Mouse (Mus musculus) lung, embryonic 14.5 days (tissue): ENCODE data around the gene Acer3. TPM values are rescaled to one million over a fixed set of nuclear protein-coding genes. Genes with fewer than 3 reads are reported as not detected.
A peak's percentile ranks its signal among the peaks of the same experiment; 100 is the strongest.
"Not testable (repeated sequence)": the region's sequence is repeated elsewhere in the genome, so short reads cannot be mapped to it uniquely, and the experiment has no call there.

Experiments used
- ATAC-seq: fragments of 200-750 bp; cut with Nextera tagmentation; 2 replicates; pipeline ENCODE4 v1.8.0; 2017; ENCODE audit warnings: mild to moderate bottlenecking, moderate TSS enrichment, moderate library complexity; ENCODE audit not compliant: insufficient read depth
- DNase-seq: peaks from one replicate; pipeline ENCODE4 v3.0.0-alpha.2; 2015
- H3K27ac ChIP-seq: fragments of 300-500 bp; sonication (generic); 2 replicates; pipeline ENCODE4 v1.5.1; 2014; ENCODE audit warnings: low read depth, mild to moderate bottlenecking, moderate library complexity
- H3K27me3 ChIP-seq: fragments of 300-500 bp; sonication (generic); 2 replicates; pipeline ENCODE4 v1.6.1; 2014; ENCODE audit warnings: low read length, control low read depth; ENCODE audit not compliant: insufficient read depth
- H3K36me3 ChIP-seq: fragments of 300-500 bp; sonication (generic); 2 replicates; pipeline ENCODE4 v1.6.1; 2014; ENCODE audit warnings: control low read depth; ENCODE audit not compliant: insufficient read depth
- H3K4me1 ChIP-seq: fragments of 300-500 bp; sonication (generic); 2 replicates; pipeline ENCODE4 v1.6.1; 2014; ENCODE audit warnings: antibody characterized with exemption, control low read depth; ENCODE audit not compliant: insufficient read depth
- H3K4me2 ChIP-seq: fragments of 300-500 bp; sonication (generic); 2 replicates; pipeline ENCODE4 v1.6.1; 2014; ENCODE audit warnings: mild to moderate bottlenecking
- H3K4me3 ChIP-seq: fragments of 300-500 bp; sonication (generic); 2 replicates; pipeline ENCODE4 v1.5.1; 2014; ENCODE audit warnings: low read depth, low read length
- H3K9ac ChIP-seq: fragments of 300-500 bp; sonication (generic); 2 replicates; pipeline ENCODE4 v1.6.1; 2014
- H3K9me3 ChIP-seq: fragments of 300-500 bp; sonication (generic); 2 replicates; pipeline ENCODE4 v1.6.1; 2016; ENCODE audit warnings: low read depth, low read length, control low read depth
- CTCF ChIP-seq: IDR thresholded peaks from 2 replicates; pipeline ENCODE4 v1.5.1; 2016; ENCODE audit warnings: antibody characterized with exemption, low read depth
- WGBS: fragments of 180-500 bp; shearing (Covaris S2); extraction: QIAGEN DNeasy Blood & Tissue Kit; methylation state at CpG from one replicate; pipeline ENCODE4 v1.1.7; 2014; 5-methylcytosine and 5-hydroxymethylcytosine counted together
- polyA plus RNA-seq: library from polyadenylated mRNA; unstranded; fragments of >200 nt; fragmentation: Nextera tagmentation; extraction: Ambion mirVana; gene quantifications from 2 replicates; pipeline ENCODE4 v1.2.1, GENCODE M21; 2014

The Acer3 gene
- polyA plus RNA-seq, 1 experiment from 2014 or later, result 27.9 TPM

- DNase-seq, result peak; percentile 39
- Histone ChIP-seq H3K27ac (no peak overlapping the region), H3K4me3 (no peak overlapping the region), H3K36me3 (no peaks in the 10 kb centered on the region), H3K9ac (no peak overlapping the region), H3K4me2 (no peak overlapping the region), H3K9me3 (no peaks in the 10 kb centered on the region), H3K4me1 (no peaks in the 10 kb centered on the region), H3K27me3 (no peaks in the 10 kb centered on the region)
- no peak for ATAC-seq
- TF ChIP-seq CTCF, result peak; percentile 29
Measured at GRCm38 (mm10) chr7:98276263-98276662, 44.7 kb downstream of the Acer3 start.

- H3K4me1 ChIP-seq, H3K27ac ChIP-seq, H3K9me3 ChIP-seq, H3K36me3 ChIP-seq, ATAC-seq, H3K27me3 ChIP-seq: not testable (repeated sequence)
- peak; percentile 8 for DNase-seq
- Histone ChIP-seq H3K9ac (peak overlapping the region; percentile 23; the same call in 1 of the 2 replicates), H3K4me3 (peak overlapping the region; percentile 31), H3K4me2 (peak overlapping the region; percentile 54)
- WGBS, result 20% methylated on average over 15 of the region's 15 CpGs
Measured at GRCm38 (mm10) chr7:98268166-98268565, 52.8 kb downstream of the Acer3 start.

- H3K4me3 ChIP-seq, result no peak overlapping the region
- DNase-seq (no peak), ATAC-seq (no peak)
- H3K4me2 ChIP-seq, result no peak overlapping the region
- H3K9me3 ChIP-seq, result no peaks in the 10 kb centered on the region
- no peaks in the 10 kb centered on the region for H3K36me3 ChIP-seq
- no peaks in the 10 kb centered on the region for H3K4me1 ChIP-seq
- H3K9ac ChIP-seq, result no peak overlapping the region
- H3K27me3 ChIP-seq, result no peaks in the 10 kb centered on the region
- no peak for TF ChIP-seq CTCF
- whole genome bisulfite sequencing, result 82% methylated on average over 2 of the region's 2 CpGs
- H3K27ac ChIP-seq, result no peak overlapping the region
Measured at GRCm38 (mm10) chr7:98252520-98252919, 68.5 kb downstream of the Acer3 start.

GRCm38 (mm10) chr7:98236686-98237359, 84.2 kb downstream of the Acer3 start:
- Histone ChIP-seq H3K36me3 (no peaks in the 10 kb centered on the region), H3K27me3 (no peaks in the 10 kb centered on the region), H3K4me3 (no peak overlapping the region), H3K27ac (no peak overlapping the region), H3K9ac (no peak overlapping the region), H3K9me3 (no peaks in the 10 kb centered on the region), H3K4me1 (no peaks in the 10 kb centered on the region), H3K4me2 (no peak overlapping the region)
- ATAC-seq (no peak), DNase-seq (peak; percentile 60)
- 68% methylated on average over 3 of the region's 3 CpGs for WGBS
- no peak for TF ChIP-seq CTCF

- Histone ChIP-seq H3K4me1 (no peaks in the 10 kb centered on the region), H3K9me3 (no peaks in the 10 kb centered on the region), H3K4me3 (no peak overlapping the region), H3K36me3 (no peaks in the 10 kb centered on the region), H3K27ac (no peak overlapping the region), H3K9ac (no peak overlapping the region), H3K4me2 (no peak overlapping the region), H3K27me3 (no peaks in the 10 kb centered on the region)
- DNase-seq (no peak), ATAC-seq (no peak)
- 89% methylated on average over 4 of the region's 4 CpGs for WGBS
- no peak for TF ChIP-seq CTCF
Measured at GRCm38 (mm10) chr7:98223796-98224195, 97.2 kb downstream of the Acer3 start.

GRCm38 (mm10) chr7:98216713-98217112, 104.3 kb downstream of the Acer3 start:
- H3K27me3 ChIP-seq, result no peaks in the 10 kb centered on the region
- no peak overlapping the region for H3K27ac ChIP-seq
- H3K9me3 ChIP-seq, result no peaks in the 10 kb centered on the region
- no peak for ATAC-seq
- no peak for TF ChIP-seq CTCF
- no peak overlapping the region for H3K4me2 ChIP-seq
- H3K4me3 ChIP-seq, result no peak overlapping the region
- H3K4me1 ChIP-seq, result no peaks in the 10 kb centered on the region
- DNase-seq, result peak; percentile 24
- H3K9ac ChIP-seq, result no peak overlapping the region
- H3K36me3 ChIP-seq, result 0 out of 2 replicates have a peak, but pooled peaks cover 2% of the 10 kb centered on the region

- Histone ChIP-seq H3K9me3 (no peaks in the 10 kb centered on the region), H3K4me1 (no peaks in the 10 kb centered on the region), H3K4me2 (no peak overlapping the region), H3K4me3 (no peak overlapping the region), H3K27me3 (no peaks in the 10 kb centered on the region), H3K36me3 (no peaks in the 10 kb centered on the region), H3K9ac (no peak overlapping the region), H3K27ac (no peak overlapping the region)
- no peak for DNase-seq
- no peak for ATAC-seq
- no peak for TF ChIP-seq CTCF
- 73% methylated on average over 4 of the region's 4 CpGs for WGBS
Measured at GRCm38 (mm10) chr7:98202946-98203345, 118.1 kb downstream of the Acer3 start.
